Mouse (Mus musculus) embryonic facial prominence, embryonic 10.5 days (tissue): Measurements from ENCODE around the gene Sirt3. TPM values are rescaled to one million over a fixed set of nuclear protein-coding genes. Genes with fewer than 3 reads are reported as not detected.

Source experiments
- DNase-seq: peaks from one replicate; pipeline ENCODE4 v3.0.0-alpha.2; 2017; ENCODE audit warnings: low spot score
- H3K27ac ChIP-seq: fragments of 300-500 bp; sonication (generic); replicated peaks from 2 replicates; pipeline ENCODE4 v1.5.1; 2016; ENCODE audit warnings: mild to moderate bottlenecking
- H3K27me3 ChIP-seq: fragments of 300-500 bp; sonication (generic); replicated peaks from 2 replicates; pipeline ENCODE4 v1.6.1; 2016; ENCODE audit warnings: low read depth, mild to moderate bottlenecking; ENCODE audit not compliant: poor library complexity, severe bottlenecking
- H3K36me3 ChIP-seq: fragments of 300-500 bp; sonication (generic); replicated peaks from 2 replicates; pipeline ENCODE4 v1.6.1; 2016; ENCODE audit warnings: mild to moderate bottlenecking, moderate library complexity
- H3K4me1 ChIP-seq: fragments of 300-500 bp; sonication (generic); 2 replicates; pipeline ENCODE4 v1.6.1; 2016
- H3K4me3 ChIP-seq: fragments of 300-500 bp; sonication (generic); 2 replicates; pipeline ENCODE4 v1.5.1; 2016; ENCODE audit warnings: mild to moderate bottlenecking, moderate library complexity
- H3K9me3 ChIP-seq: fragments of 300-500 bp; sonication (generic); 2 replicates; pipeline ENCODE4 v1.6.1; 2016; ENCODE audit warnings: mild to moderate bottlenecking
- WGBS: fragments of 180-500 bp; shearing (Covaris S2); methylation state at CpG from one replicate; pipeline ENCODE4 v1.1.7; 2016; 5-methylcytosine and 5-hydroxymethylcytosine counted together
- polyA plus RNA-seq: library from polyadenylated mRNA; unstranded; fragments of >200 nt; fragmentation: Nextera tagmentation; extraction: Ambion mirVana; gene quantifications from 2 replicates; pipeline ENCODE4 v1.2.1, GENCODE M21; 2016

Gene Sirt3
- polyA plus RNA-seq, 1 experiment from 2014 or later: 24.5 TPM

DNA sequence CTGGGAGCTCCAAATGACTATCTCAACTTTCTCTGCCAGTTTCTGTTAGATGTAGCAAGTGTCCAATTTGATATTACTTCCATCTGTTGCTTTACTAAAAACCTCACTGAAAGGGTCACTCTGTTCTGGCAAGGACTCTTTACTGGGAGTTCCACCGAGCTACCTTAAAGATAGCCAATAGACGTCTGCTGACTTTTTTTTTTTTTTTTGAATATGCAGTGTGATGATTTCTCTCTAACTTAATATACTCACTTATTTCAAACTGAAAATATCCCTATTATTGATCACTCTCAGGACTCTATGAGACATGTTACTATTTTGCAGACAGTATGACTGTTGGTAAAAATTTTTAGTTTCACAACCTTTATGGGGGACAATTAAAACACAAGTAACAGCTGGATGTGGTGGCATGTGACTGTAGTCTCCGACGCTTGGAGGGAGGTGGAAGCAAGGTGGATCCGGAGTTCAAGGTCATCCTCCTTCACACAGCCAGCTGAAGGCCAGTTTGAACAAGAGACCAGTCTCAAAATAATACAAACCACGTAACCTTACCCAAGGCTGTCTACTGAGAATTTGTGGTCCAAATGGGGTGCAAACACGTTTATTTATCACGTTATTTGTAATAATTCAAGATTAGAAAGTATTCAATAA is 1.1 kb downstream of the Sirt3 start:
- Histone ChIP-seq H3K4me1 (peaks cover 23% of the 10 kb centered on the region), H3K27me3 (no peaks in the 10 kb centered on the region), H3K9me3 (no peaks in the 10 kb centered on the region), H3K36me3 (peaks cover 43% of the 10 kb centered on the region), H3K27ac (peak overlapping the region; percentile 88), H3K4me3 (peak overlapping the region; percentile 98)
- DNase-seq: no peak
- WGBS: 34% methylated on average over 8 of the region's 8 CpGs

DNA sequence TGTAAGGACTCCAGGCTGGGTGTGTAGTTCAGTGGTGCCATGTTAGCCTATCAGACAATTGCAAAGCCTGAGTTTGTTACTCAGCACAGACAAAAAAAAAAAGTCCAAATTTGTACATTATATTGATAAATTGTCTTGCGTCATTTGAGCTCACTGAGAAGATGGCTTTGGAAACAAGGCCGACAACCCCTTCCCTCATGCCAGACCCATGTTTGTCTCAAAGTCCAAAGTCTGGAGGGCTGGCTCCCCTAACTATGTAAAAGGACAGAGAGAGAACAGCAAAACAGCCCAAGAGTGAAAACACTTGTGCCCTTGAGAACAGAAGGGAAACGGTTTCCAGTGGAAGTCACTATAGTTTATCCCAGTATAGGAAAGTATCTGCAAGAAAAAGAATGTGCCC is 1.7 kb downstream of the Sirt3 start:
- Histone ChIP-seq H3K27ac (no peak overlapping the region), H3K36me3 (peaks cover 42% of the 10 kb centered on the region), H3K4me1 (peaks cover 23% of the 10 kb centered on the region), H3K4me3 (peak overlapping the region; percentile 98; the same call in 1 of the 2 replicates), H3K9me3 (no peaks in the 10 kb centered on the region), H3K27me3 (no peaks in the 10 kb centered on the region)
- no peak for DNase-seq
- WGBS: 85% methylated on average over 3 of the region's 3 CpGs

DNA sequence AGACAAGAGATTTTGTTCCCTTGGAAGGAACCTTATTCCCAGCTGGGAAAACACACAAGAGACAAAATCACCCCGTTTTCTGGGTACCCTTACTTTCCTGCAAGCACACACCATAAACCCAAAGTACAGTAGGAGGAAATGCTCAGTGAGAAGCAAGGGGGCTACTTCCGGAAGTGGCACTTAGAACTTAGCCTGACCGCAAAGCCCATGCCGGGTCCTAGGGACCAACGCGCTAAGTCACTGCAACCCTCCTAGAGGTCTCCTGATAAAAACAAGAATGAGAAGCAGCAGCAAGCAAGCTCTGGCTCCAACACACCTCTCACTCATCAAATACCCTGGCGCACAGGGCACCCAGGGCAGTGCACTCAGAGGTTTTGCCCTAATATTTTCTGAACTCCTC is 2.8 kb downstream of the Sirt3 start:
- 91% methylated on average over 7 of the region's 7 CpGs for WGBS
- H3K4me3 ChIP-seq: no peak overlapping the region

DNA sequence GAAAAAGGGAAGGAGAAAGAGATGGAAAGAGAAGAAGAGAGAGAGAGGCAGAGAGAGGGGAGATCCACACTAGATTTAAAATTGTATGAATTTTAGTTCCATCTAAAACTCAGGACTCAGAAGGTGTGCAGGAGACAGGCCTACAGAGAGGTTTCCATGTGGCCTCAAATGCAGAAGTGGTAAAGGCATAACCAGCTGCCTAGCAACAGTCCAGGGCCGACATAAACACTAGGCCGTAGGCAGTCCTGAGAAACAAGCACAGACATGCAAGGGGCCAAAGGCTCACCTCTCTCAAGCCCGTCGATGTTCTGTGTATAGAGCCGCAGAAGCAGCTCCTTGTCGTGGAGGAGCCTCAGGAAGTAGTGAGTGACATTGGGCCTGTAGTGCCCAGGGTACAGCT is 4.7 kb downstream of the Sirt3 start:
- Histone ChIP-seq H3K27ac (no peak overlapping the region), H3K4me1 (peaks cover 12% of the 10 kb centered on the region), H3K9me3 (no peaks in the 10 kb centered on the region), H3K4me3 (no peak overlapping the region), H3K36me3 (peaks cover 41% of the 10 kb centered on the region), H3K27me3 (no peaks in the 10 kb centered on the region)
- 77% methylated on average over 6 of the region's 6 CpGs for WGBS
- DNase-seq: no peak

More for the DNA sequence above, 2.8 kb downstream of the Sirt3 start:
- Histone ChIP-seq H3K27ac (no peak overlapping the region), H3K4me1 (peaks cover 23% of the 10 kb centered on the region), H3K9me3 (no peaks in the 10 kb centered on the region), H3K27me3 (no peaks in the 10 kb centered on the region), H3K36me3 (peaks cover 40% of the 10 kb centered on the region)
- no peak for DNase-seq

DNA sequence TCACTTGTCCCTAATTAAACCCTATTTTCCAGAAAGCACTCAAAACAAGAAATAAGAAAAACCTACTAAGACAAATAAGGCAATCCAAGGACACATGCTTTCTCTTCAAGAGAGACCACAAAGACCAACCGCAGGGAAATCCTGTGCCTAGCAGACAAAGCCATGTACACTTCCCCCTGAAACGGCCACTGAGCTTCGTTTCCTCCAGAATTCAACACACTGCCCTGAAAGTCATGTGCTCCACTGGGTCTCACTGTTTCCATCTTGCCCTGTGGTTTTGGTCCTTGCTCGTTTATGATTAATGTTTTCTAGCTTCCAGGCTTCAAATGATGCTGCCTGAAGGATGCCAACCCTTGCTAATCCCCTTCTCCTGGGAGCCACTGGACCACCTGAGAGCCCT is 7.9 kb downstream of the Sirt3 start:
- no peaks in the 10 kb centered on the region for H3K9me3 ChIP-seq
- H3K4me1 ChIP-seq: 0 out of 2 replicates have a peak, but pooled peaks cover 3% of the 10 kb centered on the region
- no peak overlapping the region for H3K27ac ChIP-seq
- DNase-seq: no peak
- H3K36me3 ChIP-seq: peaks cover 43% of the 10 kb centered on the region
- no peak overlapping the region for H3K4me3 ChIP-seq
- no peaks in the 10 kb centered on the region for H3K27me3 ChIP-seq
- WGBS: 87% methylated on average over 4 of the region's 4 CpGs

DNA sequence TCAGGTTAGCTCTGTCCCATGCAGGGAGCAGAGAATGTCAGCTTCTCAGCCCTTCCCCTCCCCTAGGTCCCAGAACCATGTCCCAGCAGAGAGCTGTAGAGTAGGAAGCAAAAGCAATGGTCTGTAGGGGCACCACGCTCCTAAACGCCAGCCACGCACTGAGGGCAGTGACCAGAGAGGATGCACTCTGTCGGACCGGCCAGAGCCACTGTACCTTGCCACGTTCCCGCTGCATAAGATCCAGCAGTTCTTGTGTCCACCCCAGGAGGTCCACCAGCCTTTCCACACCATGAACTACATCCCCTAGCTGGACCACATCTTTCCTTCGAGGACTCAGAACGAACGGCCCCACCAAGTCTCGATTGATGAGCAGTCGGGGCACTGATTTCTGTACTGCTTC is 17.3 kb downstream of the Sirt3 start:
- Histone ChIP-seq H3K4me3 (no peak overlapping the region), H3K9me3 (no peaks in the 10 kb centered on the region), H3K27me3 (no peaks in the 10 kb centered on the region), H3K27ac (no peak overlapping the region), H3K4me1 (0 out of 2 replicates have a peak, but pooled peaks cover 2% of the 10 kb centered on the region), H3K36me3 (peaks cover 75% of the 10 kb centered on the region)
- DNase-seq: no peak
- WGBS: 90% methylated on average over 12 of the region's 12 CpGs

DNA sequence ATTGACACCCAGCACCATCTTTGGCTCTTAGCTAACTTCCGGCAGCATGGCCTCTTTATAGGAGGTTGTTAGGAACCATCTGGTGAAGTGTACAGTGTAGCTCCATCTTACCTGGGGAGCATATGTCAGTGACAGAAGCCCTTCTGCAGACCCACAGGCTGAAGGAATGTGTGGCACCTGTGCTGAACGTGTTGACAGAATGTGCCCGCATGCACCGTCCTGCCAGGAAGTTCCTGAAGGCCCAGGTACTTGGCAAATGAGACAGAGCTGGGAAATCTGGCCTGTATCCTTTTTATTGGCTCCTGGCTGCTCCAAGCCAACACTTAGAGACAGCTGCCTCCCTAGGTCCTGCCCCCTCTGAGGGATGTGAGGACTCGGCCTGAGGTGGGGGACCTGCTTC is 21.4 kb downstream of the Sirt3 start:
- Histone ChIP-seq H3K36me3 (peaks cover 71% of the 10 kb centered on the region), H3K9me3 (no peaks in the 10 kb centered on the region), H3K4me1 (peaks cover 30% of the 10 kb centered on the region), H3K4me3 (no peak overlapping the region), H3K27ac (no peak overlapping the region), H3K27me3 (no peaks in the 10 kb centered on the region)
- DNase-seq: no peak
- WGBS: 90% methylated on average over 5 of the region's 5 CpGs

DNA sequence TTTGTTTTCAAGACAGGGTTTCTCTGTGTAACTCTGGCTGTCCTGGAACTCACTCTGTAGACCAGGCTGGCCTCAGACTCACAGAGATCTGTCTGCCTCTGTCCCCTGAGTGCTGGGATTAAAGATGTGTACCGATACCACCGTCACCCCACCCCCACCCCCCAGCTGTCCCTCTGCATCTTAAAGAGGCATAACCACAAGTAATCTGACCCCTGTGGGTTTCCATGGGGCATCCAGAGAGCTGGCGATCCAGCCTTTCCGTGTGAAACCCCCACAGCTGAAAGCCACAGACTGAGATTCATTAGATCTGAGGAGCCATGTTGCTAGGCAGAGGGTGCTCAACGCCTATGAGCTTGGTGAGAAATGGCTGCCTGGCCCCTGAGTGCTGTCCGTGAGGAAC is 22.1 kb downstream of the Sirt3 start:
- Histone ChIP-seq H3K27me3 (no peaks in the 10 kb centered on the region), H3K4me3 (no peak overlapping the region), H3K9me3 (no peaks in the 10 kb centered on the region), H3K27ac (no peak overlapping the region), H3K4me1 (peaks cover 37% of the 10 kb centered on the region), H3K36me3 (peaks cover 67% of the 10 kb centered on the region)
- DNase-seq: no peak
- WGBS: 78% methylated on average over 6 of the region's 6 CpGs

DNA sequence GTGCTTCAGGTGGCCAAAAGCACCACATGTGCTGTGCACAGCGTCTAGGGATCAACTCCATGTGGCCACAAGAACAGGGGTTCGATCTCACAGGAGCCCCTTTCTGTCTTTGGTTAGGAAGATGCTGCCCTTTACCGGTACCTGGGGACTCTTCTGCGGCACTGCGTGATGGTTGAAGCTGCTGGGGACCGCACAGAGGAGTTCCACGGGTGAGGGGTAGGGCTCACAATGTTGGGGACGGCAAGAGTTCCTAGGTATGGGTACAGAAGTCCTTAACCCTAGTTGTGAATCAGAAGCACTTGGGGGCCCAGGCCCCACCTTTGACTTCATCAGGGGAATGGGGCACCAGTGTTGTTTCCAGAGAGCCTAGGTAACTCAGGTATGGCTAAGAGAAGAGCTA is 23.4 kb downstream of the Sirt3 start:
- WGBS: 93% methylated on average over 8 of the region's 8 CpGs
- Histone ChIP-seq H3K4me3 (peak overlapping the region; percentile 90; the same call in 1 of the 2 replicates), H3K9me3 (no peaks in the 10 kb centered on the region), H3K4me1 (peaks cover 40% of the 10 kb centered on the region), H3K27ac (no peak overlapping the region), H3K27me3 (no peaks in the 10 kb centered on the region), H3K36me3 (peaks cover 67% of the 10 kb centered on the region)
- no peak for DNase-seq

DNA sequence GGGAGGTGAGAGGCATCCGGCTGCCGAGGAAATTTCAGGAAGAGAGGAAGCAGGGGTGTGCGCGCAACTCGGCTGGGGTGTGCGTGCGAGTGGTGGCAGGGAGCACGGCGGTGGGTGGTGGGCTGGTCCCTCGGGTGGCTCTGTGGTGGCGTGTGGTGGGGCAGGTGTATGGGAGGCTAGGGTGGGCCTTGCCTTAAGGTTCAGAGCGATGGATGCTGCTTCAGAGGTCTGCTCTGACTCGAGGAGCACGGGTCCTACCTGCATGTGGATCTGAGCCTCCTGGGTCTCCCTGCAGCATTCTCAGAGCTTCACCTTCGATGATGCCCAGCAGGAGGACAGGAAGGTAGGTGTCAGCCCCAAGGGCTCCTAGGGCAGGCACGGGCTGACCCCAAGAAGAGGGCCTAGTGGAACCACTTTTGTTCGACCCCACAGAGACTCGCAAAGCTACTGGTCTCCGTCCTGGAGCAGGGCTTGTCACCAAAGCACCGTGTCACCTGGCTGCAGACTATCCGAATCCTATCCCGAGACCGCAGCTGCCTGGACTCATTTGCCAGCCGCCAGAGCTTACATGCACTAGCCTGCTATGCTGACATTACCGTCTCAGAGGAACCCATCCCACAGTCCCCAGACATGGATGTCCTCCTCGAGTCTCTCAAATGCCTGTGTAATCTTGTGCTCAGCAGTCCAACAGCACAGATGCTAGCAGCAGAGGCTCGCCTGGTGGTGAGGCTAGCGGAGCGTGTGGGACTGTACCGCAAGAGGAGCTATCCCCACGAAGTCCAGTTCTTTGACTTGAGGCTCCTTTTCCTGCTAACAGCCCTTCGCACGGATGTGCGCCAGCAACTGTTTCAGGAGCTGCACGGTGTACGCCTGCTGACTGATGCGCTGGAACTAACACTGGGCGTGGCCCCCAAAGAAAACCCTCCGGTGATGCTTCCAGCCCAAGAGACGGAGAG is 24.3 kb downstream of the Sirt3 start, which contains the start of gene Bet1l:
Gene Bet1l (minus strand): TSS at position 28 of the 956 bp plus-strand sequence.
- Histone ChIP-seq H3K4me3 (peak within 1 kb of the TSS; percentile 90), H3K27me3 (no peaks in the 10 kb centered on the region), H3K9me3 (no peaks in the 10 kb centered on the region), H3K36me3 (peaks cover 67% of the 10 kb centered on the region), H3K27ac (peak within 1 kb of the TSS; percentile 84), H3K4me1 (peaks cover 40% of the 10 kb centered on the region)
- no peak for DNase-seq
- WGBS: 41% methylated on average over 40 of the region's 40 CpGs

DNA sequence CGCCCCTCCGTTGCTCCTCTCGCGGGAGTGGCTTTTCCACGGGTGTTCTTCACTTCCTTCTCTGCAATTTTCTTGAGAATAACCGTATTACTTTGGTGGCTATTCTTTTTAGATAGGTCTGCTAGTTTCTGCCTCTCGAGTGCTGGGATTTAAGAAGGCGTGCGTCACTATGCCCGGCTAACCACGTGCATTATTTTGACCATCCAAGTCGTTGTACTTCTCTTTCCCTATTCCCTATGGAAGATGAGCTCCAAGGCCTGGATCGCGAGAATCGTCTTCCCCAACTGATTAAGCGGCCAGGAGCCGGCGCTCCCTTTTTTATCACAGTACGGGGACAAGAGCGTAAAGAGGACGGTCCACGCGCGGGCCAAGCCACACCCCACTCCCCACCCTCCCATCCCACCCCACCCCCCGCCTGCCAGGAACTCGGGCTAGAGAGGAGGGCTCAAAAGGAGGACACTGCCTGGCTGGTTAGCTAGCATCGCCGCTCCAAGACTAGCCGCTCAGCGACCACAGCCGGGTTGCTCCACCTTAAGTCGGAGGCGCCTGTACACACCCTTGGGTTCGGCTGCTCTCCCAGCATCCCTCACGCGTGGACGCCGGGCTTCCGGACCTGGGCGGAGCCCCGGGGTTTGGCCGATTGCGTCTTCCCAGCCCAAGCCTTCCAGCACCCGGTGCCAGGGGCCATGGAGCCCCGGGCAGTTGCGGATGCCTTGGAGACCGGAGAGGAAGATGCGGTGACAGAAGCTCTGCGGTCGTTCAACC is 25.1 kb downstream of the Sirt3 start, which contains the start of gene Ric8a:
Gene Ric8a (plus strand): TSS at position 173 of the 765 bp plus-strand sequence.
- Histone ChIP-seq H3K27ac (peak within 1 kb of the TSS; percentile 84), H3K4me3 (peak within 1 kb of the TSS; percentile 90), H3K27me3 (no peaks in the 10 kb centered on the region), H3K9me3 (no peaks in the 10 kb centered on the region), H3K4me1 (peaks cover 40% of the 10 kb centered on the region), H3K36me3 (peaks cover 67% of the 10 kb centered on the region)
- DNase-seq: peak; percentile 86
- under 1% methylated on average over 50 of the region's 50 CpGs for WGBS
